Mouse (Mus musculus) left cerebral cortex, adult 8-10 months (tissue): ENCODE data around the gene Pigb. TPM values are rescaled to one million over a fixed set of nuclear protein-coding genes. Genes with fewer than 3 reads are reported as not detected.
"Not testable (repeated sequence)": the region's sequence is repeated elsewhere in the genome, so short reads cannot be mapped to it uniquely, and the experiment has no call there.

Experiments used
- DNase-seq, 2 experiments: peaks; one replicate each; pipeline ENCODE4 v3.0.0; 2022; ENCODE audit warnings: low spot score in 2 of 2
- total RNA-seq, 4 experiments: library from RNA; stranded (reverse); gene quantifications; 2 replicates each; pipeline ENCODE4 v1.2.4; 2022

Gene Pigb
- 10 to 100 TPM; 15.1 to 16.5 (median 15.3) TPM for total RNA-seq

DNA sequence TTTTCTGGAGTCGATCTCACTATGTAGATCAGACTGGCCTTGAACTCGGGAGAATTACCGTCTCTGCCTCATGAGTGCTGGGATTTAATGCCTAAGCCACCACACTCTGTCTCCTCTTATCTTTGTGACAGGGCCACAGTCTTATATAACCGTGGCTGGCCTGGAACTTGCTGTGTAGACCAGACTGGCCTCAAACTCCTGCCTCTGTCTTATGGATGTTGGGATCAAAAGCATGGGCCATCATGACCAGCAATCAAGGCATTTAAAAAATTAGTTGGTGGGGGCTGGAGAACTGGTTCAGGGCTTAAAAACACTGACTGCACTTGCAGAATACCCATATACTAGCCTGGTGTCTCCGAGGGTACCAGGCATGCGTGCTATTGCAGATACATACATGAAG is at the start of gene Pigb:
TSS of gene Pigb (minus strand) at position 299 of the 400 bp plus-strand sequence.
- no peak for DNase-seq

DNA sequence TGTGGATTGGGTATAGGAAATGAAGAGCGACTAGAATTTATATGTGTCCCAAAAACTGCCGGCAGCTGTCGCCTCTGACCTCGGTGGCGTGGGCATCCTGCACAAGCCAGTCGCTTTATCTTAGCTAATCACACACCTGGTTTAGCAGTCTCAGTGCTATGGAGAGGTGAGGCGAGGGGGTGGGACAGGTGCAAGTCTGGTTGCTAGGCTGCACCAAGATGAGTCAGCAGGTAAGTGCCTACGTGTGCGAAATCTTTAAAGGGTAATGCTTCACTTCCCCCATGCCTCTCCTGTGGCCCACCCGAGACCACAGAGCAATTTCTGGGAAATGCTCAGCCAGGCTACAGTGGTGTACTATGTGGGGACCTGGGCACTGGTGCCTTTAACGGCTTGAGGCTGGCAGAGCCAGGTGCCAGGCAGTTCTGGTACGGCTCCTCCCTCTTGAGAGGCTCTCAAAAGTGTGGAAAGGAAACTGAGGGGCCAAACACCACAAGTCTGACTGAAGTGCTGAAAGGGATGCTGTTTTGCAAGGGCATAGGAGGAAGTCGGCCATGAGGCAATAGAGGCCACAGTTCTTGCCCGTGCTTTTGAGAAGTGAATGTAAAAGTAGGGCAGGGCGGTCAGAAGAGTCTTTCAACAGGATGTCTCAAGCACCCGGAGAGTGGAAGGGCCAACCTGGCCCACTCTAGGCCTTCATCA is 49.2 kb upstream of the Pigb start:
- no peak for DNase-seq

DNA sequence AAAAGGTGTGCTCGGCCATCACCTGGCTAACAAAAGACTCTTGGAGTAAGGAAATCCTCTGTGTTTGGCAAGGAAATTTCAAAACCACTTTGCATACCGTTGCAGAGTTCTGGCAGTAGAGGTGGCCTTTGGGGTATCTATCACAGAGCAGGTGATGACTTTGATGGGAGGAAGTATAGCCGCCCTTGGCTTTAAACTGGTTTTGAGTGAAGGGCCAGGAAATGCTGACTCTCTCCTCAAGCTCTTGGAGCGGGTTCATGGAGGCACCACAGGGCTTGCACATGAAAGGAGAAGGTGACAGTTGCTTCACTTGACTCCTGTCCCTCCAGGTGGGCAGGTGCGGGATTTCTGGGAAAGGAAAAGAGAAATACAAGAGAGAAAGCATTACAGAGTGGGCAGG is 47.4 kb upstream of the Pigb start:
- DNase-seq, result no peak

DNA sequence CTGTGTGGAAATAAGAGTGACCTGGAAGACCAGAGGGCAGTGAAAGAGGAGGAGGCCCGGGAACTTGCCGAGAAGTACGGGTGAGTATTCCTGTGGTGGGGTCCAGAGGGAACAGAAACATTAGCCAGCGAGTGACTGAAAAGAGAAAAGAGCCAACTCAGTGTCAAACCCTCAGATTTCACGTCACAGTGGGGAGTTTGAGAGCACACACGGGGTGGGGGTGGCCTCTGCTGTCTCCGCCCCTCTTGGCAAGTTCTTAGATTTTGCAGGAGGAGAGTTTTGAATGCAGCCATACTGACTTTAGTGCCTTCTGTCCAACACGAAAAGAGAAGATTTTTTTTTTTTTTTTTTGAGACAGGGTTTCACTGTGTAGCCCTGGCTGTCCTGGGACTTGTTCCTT is 46.9 kb upstream of the Pigb start:
- DNase-seq, result no peak

DNA sequence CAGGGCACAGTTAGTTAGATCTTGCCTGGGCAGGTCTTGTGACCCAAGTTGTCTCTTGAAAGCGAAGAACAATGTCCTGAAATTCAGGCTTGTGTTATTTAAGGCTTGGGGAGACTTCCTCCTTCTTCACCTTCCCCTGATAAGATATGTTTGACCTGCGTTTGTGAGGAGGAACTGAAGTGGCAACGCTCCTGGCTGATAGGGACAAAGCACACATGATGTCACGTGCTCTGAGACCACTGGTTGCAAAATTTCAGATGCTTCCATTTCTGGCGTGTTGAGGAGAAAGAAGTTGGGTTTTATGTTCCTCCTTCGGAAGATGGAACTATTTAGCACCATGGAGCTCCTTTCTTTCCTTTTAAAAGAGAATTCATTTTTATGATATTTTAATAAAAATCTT is 45.7 kb upstream of the Pigb start:
- no peak for DNase-seq

DNA sequence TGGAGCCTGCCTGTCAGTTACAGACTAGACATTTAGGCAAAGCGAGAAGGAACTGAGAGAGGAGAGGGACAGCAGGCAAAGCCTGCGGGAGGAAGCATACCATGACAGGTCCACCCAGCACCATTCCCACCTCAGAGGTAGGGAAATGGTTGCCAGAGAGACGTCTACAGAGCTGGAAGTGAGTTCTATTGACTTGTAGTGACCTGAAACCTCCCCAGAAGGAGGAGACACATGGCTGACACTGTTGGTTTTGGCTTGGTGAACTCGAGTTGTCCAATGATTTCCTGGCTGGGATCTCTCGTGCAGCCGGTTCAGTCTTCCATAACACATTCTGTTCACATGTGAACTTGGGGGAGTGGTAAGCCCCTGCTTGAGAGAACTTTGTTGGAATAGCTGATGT is 43.8 kb upstream of the Pigb start:
- no peak for DNase-seq

DNA sequence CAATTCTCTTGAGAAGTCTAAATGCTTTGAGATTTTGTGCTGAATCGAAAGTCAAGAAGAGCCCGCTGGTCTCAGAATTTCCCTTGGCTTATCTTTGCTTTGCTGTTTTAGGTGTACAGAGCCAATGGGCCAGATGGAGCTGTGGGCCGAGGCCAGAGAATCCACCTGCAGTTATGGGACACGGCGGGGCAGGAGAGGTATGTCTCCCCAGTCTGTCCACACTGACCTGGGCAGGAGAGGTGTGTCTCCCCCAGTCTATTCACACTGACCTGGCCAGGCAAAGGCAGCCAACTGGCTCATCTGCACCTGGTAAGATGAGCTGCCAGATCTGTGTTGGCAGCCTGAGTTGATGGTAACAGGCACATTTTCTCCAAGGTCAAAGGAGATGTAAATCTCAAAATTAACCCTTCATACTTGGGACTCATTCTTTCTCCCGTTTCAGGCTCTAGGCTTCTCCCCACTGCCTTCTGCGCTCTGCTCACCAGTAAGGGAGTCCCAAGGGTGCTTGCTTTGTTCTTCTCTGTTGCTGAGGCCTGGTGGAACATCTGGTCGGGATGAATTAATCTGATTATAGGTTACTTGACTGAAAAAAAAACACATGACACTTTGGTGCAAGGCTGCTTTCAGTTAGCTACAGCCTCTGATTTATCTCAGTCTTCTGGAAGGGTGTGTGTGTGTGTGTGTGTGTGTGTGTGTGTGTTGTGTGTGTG is 42.3 kb upstream of the Pigb start:
- no peak for DNase-seq

DNA sequence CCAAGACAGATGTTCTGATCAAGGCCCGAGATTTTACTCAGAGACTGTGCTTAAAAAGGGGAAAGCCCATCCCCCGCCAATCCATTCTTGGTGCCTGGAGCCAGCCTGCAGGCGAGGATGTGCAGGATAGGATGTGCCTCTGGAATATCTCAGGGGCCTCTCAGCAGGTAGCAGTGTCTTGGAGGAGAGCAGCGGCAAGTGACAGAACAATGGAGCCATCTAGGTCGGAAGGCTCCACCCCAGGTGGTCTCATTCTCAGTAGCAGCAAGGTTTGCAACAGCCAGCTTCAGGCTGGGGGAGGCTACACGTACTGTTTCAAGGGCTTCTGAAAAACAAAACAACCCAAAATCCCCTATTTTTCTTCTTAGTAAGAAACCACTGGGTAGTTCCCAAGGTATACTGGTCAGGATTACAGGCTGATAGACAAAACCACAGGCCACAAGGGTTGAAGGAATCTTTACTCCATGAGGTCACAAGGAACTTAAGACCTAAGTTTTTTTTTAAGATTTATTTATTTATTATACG is 39.7 kb upstream of the Pigb start:
- DNase-seq, result no peak

DNA sequence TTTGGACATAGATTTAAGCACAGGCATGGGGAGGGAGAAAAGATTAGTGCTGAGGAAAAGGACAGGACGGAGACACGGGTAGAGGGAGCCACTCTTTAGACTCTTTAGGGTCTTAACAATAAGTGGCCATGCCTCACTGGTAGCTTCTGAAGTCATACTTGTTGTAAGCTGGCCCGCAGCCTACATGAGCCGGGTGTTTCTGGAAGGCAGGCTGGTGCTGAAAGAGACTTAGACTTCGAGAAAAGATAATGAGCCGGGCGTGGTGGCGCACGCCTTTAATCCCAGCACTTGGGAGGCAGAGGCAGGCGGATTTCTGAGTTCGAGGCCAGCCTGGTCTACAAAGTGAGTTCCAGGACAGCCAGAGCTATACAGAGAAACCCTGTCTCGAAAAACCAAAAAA is 39.2 kb upstream of the Pigb start:
- DNase-seq, result not testable (repeated sequence)

DNA sequence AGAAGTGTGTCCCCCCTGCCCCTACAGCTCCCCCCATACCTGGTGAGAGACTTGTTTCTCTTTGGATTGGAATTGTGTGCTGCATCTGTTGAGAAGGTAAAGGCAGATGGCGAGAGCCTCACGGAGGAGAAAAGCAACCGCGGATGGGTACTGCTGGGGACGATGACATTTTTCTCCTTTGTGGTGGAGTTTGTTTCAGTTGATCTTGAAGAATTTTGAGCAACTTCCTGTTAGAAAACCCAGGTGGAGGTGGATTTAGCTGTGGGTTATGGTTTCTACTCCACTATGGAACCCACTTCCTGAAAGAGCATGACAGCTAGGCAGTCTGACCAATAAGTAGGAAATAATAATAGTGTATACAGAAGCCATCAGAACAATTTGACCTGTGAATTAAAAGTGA is 33.0 kb upstream of the Pigb start:
- DNase-seq, result no peak

DNA sequence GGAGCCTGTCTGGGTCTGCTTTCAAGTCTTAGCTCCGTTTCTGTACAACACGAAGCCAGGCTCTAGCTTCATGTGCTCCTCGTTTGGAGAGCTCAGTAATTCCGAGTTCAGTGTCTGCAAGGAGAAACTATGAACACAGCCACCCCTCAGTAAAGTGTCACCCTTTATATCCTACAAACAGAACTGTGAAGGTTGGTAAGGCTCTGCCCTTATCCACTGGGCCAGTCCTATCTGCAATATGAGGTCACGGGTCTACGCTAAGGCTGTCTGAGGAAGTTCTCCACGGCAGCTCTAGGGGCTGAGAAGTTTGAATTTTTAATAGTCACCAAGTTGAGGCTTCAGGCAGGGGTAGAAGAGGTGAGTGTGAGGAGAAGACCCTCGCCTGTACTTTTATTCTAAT is 32.2 kb upstream of the Pigb start:
- DNase-seq, result no peak

DNA sequence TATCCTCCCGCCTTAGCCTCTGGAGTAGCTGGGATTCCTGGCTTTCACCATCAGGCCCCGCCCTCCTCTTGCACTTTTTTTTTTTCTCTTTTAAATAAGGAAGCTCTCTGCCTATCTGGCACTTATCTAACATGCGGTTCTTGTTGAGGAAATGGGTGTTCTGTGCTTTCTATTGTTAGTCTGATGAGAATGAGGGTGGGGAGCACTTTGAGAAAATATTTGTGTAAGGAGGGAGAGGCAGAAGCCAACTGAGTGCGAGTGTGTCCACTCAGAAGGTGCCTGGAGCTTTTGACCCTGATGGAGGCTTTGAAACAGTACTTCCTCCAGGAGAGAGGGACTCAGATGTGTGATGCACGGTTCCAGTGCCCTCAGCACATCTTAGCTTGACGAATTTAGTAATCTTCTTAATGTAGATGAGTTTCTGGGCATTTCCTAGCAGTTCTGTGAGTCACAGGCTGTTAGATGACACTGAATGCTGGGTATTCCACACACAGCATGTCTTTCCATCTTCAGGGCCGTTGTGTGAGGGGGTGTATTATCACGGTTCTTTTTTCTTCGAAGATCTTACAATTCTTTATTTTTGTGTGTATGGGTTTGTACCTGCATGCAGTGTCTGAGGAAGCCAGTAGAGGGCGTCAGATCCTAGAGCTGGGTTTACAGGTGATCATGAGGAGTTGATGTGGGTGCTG is 30.9 kb upstream of the Pigb start:
- DNase-seq, result no peak

DNA sequence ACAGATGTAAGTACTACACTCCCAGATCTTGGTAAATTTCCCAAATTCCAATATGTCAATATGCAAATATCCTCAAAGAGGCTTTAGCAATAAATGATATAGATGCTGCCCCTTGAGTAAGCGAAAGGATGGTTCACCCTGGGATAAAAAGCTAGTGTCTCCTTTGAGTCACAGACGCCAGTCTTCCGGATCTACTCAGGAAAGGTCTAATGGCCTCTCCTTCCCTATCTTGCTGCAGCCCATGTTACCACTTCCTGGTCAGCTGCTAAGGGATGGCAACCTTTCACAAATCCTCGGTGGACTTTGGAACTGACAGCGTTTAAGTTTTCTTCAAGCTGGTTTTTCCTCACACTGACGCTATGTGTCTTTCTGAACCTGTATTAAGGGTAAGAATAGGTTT is 28.5 kb upstream of the Pigb start:
- DNase-seq, result no peak

DNA sequence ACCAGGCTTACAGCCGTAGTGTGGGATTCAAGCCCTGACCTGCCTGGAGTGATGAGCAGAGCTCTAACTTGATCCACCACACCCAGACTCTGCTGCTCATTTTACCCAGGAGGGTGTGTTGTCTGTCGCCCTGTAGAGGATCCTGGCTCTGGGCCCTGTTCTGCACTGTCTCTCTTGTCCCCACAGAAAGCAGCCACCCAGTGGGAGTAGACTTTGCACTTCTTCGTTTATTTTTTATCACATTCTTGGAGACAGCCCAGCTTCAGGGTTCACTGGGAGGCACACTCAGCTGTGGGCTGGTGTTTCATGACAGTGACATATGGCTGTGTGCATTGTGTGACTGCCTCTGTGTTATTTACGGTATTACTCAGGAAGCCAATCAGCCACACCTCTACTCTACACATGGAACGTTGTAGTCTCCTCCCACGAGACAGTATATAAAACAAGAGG is 28.1 kb upstream of the Pigb start:
- peak in 1 of 2 experiments; percentile 84 for DNase-seq

DNA sequence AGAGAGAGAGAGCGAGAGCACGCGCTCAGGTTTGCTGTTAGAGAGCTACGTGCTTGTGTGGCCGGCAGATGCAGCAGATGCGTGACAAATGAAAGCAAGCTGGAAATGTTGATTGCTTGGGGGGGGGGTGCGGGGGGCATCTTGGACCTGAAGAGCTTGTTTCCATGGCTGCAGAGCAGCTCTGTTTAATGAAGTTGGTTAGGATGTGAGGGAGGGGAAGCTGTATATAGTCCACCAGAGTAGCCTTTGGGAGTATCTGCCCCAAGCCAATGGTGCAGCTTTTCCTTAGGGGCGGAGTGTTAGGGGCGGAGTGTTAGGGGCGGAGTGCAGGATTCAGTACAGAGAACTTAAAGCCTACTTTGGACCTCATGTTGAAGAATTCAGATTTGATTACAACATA is 26.9 kb upstream of the Pigb start:
- no peak for DNase-seq

DNA sequence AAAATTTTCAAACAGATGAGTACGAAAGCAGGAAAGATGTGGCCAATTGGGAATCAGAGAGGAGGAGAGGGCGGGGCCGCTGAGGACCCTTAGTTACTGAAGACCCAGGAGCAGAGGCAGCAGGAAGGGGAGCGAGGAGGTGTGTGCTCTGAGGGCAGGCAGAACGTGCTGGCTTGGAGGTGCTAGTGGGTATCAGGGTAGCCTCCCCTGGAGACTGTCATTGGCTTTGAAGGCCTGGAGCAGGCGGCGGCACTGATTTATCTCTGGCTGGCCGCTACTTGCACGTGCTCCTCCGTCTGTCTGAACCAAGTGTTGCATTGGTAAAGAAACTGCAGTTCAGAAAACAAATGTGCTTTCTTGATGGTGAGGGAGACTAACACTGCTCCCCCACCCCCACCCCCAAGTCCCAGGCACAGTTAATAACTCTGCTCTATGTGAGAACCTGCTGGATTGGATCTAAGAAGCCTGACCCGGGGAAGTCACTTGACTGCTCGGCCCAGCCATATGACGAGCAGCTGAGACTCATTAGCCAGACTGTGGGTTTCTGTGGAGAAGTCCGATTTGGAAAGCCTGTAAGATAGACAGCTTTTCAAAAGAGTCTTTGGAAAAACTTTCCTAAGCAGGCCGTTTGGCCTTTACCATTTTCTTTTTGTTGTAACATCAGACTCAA is 23.6 kb upstream of the Pigb start:
- DNase-seq, result no peak

DNA sequence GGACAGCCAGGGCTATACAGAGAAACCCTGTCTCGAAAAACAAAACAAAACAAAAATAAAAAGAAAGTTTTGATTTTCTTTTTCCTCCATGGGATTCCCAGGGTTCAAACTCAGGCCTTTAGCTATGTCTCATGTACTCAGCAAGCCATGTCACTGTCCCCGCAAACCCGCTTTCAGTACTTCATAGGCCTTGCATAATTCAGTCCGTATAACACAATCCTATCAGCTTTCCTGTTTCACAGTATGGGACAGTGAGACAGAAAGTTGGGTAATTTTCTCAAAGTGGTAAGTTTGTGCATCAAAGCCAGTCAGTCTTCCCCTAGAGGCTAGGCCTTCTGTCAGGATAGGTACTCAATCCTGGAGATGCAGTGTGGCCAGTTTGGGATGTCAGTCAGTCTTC is 19.0 kb upstream of the Pigb start:
- no peak for DNase-seq

DNA sequence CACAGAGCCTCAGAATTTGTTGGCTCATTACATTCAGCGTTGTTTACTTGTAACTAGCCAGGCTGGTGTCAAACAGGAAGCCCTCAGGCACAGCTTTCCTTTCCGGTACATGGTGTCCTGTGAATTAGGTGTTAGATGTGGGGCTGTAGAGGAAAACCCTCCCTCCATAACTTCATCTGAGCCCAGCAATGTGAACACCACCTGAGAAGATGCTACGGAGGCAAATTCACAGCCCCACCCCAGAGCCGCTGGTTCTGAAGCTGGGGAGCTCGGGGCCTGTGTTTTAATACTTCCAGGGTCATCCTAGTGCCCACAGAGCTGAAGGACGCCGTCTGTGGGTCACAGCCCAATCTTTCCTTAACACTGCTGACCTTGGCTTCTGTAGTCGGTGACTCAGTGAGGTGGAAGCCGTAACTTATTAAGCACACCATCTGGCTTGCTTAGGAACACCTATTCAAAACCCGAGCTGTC is 15.3 kb upstream of the Pigb start:
- DNase-seq, result no peak

DNA sequence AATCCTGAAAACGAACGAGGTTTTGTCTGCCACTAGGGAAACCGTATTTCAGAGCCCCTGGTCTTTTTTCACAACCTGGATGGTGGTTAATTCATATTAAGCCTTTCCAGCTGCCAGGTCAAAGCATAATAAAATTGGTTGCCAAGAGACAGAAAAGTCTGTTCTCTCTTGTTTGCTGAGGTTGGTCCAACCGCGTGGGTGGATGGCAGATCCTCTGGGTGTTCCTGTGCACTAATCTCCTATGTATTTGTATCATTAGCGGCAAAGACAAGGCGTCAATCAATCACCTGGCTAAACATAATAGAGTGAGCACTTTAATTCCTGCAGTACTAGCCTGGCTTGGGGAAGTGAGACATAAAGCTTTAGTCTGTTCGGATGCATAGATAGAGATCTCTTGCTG is 10.4 kb upstream of the Pigb start:
- DNase-seq, result no peak

DNA sequence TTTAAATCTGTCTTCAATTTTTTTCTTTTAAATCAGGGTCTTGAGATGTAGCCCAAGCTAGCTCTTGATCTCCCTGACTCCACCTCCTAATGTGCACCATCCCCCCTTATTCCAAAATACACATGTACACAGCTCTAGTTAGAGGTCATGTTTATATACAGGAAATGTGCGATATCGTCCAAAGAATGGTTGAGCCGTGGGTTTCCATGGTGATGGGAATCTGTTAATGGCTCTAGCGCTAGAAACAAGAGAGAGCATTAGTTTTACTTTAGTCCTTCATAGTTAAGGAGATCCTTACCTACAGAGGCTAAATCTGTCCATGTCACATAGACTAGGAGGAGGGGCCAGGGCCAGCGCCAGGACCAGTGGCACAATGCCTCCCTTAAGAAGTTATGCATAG is 9.7 kb upstream of the Pigb start:
- DNase-seq, result no peak

DNA sequence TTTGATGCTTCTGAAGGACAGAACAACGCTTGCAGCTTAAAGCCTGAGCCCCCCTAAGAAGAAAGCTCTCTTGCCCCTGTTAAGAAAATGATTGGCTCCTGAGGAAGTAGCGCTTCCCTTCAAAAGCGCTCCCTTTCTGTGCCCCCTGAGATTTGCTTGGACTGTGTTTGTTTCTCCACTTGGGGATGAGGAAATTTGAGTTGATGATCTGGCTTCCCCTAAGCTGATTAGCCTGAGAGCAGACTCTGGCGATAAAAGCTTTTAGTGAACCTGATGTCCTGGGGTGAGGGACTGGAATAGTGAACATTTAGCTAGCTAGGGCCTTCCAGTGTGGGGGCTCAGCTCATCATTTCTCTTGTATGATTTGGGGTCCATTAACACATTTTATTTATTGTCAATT is 8.7 kb upstream of the Pigb start:
- DNase-seq, result no peak

DNA sequence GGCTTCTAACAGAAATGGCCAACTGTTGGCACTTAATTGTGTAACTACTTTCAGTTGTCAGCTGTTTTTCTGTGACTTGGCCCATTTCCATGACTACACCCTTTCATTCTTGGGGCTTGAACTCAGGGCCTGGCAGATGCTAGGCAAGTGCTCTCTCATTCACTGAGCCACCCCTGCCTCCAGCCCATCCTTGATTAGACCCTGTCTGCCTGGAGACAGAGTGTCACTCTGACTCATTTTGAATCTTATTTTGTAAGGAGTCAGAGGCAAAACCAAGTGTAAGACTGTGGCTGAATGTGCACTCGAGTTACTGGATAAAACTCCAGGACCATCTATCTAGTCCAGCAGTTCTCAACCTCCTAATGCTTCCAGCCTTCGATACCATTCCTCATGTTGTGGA is 7.7 kb upstream of the Pigb start:
- no peak for DNase-seq
